Mouse (Mus musculus): ENCODE results near the gene Map2.

GRCm38 (mm10) chr1:66395826-66396225, 220.8 kb downstream of the Map2 start:
- no peak for TF ChIP-seq CTCF (IDR thresholded peaks at IDR 0.05; ENCODE audit: low read depth, low read length)
- no peak for TF ChIP-seq GATA1 (IDR thresholded peaks at IDR 0.05; ENCODE audit: borderline replicate concordance, low read length)
- TF ChIP-seq POLR2AphosphoS5 (IDR thresholded peaks at IDR 0.05; ENCODE audit: insufficient replicate concordance, low read depth, low read length): no peak
- TF ChIP-seq TAL1 (conservative IDR thresholded peaks at IDR 0.05; ENCODE audit: low read depth, low read length): no peak

Measured in G1E (cell line).